Mouse (Mus musculus) embryonic fibroblast, embryonic 13.5 days (primary cell): ENCODE results near the gene Acat3.
"Not testable (repeated sequence)": the region's sequence is repeated elsewhere in the genome, so short reads cannot be mapped to it uniquely, and the experiment has no call there.

Experiments used
- CTCF ChIP-seq: IDR thresholded peaks from 2 replicates; pipeline ENCODE4 v1.5.1; 2011; ENCODE audit warnings: mild to moderate bottlenecking, control low read depth, low read length, moderate library complexity, borderline replicate concordance; ENCODE audit not compliant: insufficient read depth
- POLR2A ChIP-seq: IDR thresholded peaks from 2 replicates; pipeline ENCODE4 v1.6.1; 2011; ENCODE audit warnings: low read depth, mild to moderate bottlenecking, control low read depth, low read length, moderate library complexity

- TF ChIP-seq CTCF, POLR2A: not testable (repeated sequence)
Observed at GRCm38 (mm10) chr17:12959377-12959776, 19.0 kb upstream of the Acat3 start.
